Mouse (Mus musculus) liver (tissue): ENCODE results near the gene Fcer1g.
A peak's percentile ranks its signal among the peaks of the same experiment; 100 is the strongest.
"Not testable (repeated sequence)": the region's sequence is repeated elsewhere in the genome, so short reads cannot be mapped to it uniquely, and the experiment has no call there.

Source experiments
- DNase-seq: peaks from one replicate; pipeline ENCODE4 v3.0.0-alpha.2; 2020; ENCODE audit warnings: mixed read lengths

The Fcer1g gene

GRCm38 (mm10) chr1:171241952-171242351 lies 7.8 kb upstream of the Fcer1g start:
- not testable (repeated sequence) for DNase-seq

- no peak for DNase-seq
Observed at GRCm38 (mm10) chr1:171240911-171241310, 6.7 kb upstream of the Fcer1g start.

- no peak for DNase-seq
Observed at GRCm38 (mm10) chr1:171239992-171240744, 6.0 kb upstream of the Fcer1g start.

- peak; percentile 68 for DNase-seq
Observed at GRCm38 (mm10) chr1:171238463-171238862, 4.3 kb upstream of the Fcer1g start.

GRCm38 (mm10) chr1:171237438-171237837 lies 3.3 kb upstream of the Fcer1g start:
- DNase-seq = no peak

- no peak for DNase-seq
Observed at GRCm38 (mm10) chr1:171235791-171236190, 1.6 kb upstream of the Fcer1g start.

GRCm38 (mm10) chr1:171234538-171234937 lies 373 bp upstream of the Fcer1g start:
- no peak for DNase-seq

- DNase-seq = no peak
Observed at GRCm38 (mm10) chr1:171232800-171233730, 1.1 kb downstream of the Fcer1g start.

GRCm38 (mm10) chr1:171232348-171232747 lies 1.8 kb downstream of the Fcer1g start:
- no peak for DNase-seq

GRCm38 (mm10) chr1:171231844-171232243 lies 2.3 kb downstream of the Fcer1g start:
- DNase-seq = no peak

GRCm38 (mm10) chr1:171230215-171230614 lies 4.0 kb downstream of the Fcer1g start:
- no peak for DNase-seq

GRCm38 (mm10) chr1:171229750-171230149 lies 4.4 kb downstream of the Fcer1g start:
- no peak for DNase-seq

- DNase-seq = no peak
Observed at GRCm38 (mm10) chr1:171227879-171228278, 6.3 kb downstream of the Fcer1g start.

GRCm38 (mm10) chr1:171226780-171227179 lies 7.4 kb downstream of the Fcer1g start:
- no peak for DNase-seq

GRCm38 (mm10) chr1:171224857-171225256 lies 9.3 kb downstream of the Fcer1g start, which contains the start of gene Apoa2:
Apoa2 (plus strand) TSS chr1:171225054.
- peak; percentile 62 for DNase-seq

- peak; percentile 60 for DNase-seq
Observed at GRCm38 (mm10) chr1:171223796-171224195, 10.4 kb downstream of the Fcer1g start.

- DNase-seq = no peak
Observed at GRCm38 (mm10) chr1:171223168-171223567, 11.0 kb downstream of the Fcer1g start.

- peak; percentile 93 for DNase-seq
Observed at GRCm38 (mm10) chr1:171222238-171223155, 11.7 kb downstream of the Fcer1g start, which contains the start of gene Tomm40l. Tomm40l (minus strand) TSS chr1:171222514.

GRCm38 (mm10) chr1:171221281-171222193 lies 12.6 kb downstream of the Fcer1g start:
- DNase-seq = no peak

- peak; percentile 86 for DNase-seq
Observed at GRCm38 (mm10) chr1:171220871-171221270, 13.3 kb downstream of the Fcer1g start.

- DNase-seq = no peak
Observed at GRCm38 (mm10) chr1:171216241-171216955, 17.8 kb downstream of the Fcer1g start.
